Mouse (Mus musculus): ENCODE measurements around the gene Psmd9. TPM values are rescaled to one million over a fixed set of nuclear protein-coding genes. Genes with fewer than 3 reads are reported as not detected.

The Psmd9 gene
- 12.8 and 16.4 TPM in 2 replicates for total RNA-seq (2023)

GRCm38 (mm10) chr5:123169284-123169683 is at the start of gene Psmd9:
Gene Psmd9 (plus strand): TSS chr5:123169413.

DNA sequence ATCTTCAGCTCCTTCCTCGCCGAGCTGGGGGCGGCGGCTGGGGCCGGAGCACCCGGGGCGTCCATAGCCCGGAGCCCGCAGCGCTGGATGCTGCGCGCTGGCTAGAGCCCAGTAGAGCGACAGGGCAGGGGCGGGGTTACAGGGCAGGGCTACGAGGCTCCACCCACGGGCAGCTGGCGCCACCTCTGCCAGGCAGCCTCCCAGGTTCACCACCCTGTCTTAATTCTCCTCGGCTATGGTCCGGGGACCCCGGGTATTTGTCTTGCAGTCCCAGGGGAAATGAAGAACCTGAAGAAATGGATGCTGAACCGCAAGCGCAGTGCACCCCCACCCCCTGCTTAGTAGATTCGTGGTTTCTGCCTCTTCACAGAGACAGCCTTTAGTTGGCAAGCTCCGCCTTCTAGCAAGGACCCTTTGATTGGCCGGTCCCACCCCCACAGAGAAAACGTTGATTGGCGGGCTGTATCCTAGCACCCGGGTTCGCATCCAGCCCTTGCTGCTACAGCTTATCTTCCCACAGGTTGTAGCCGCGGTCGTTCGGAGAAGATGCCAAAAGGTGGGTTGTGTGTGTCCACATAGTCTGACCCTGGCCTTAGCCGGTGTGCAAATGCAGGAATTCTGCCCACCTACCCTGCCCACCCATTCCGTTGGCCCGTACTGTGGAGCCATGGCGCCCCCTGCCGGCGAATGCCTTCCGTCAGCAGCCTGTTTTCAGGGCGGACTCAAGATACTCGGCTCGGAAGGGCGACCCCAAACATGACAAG is 36.7 kb upstream of the Psmd9 start, which contains the start of gene Rhof:
Gene Rhof, minus strand, starts transcription at position 385 of the 764 bp plus-strand sequence.

DNA sequence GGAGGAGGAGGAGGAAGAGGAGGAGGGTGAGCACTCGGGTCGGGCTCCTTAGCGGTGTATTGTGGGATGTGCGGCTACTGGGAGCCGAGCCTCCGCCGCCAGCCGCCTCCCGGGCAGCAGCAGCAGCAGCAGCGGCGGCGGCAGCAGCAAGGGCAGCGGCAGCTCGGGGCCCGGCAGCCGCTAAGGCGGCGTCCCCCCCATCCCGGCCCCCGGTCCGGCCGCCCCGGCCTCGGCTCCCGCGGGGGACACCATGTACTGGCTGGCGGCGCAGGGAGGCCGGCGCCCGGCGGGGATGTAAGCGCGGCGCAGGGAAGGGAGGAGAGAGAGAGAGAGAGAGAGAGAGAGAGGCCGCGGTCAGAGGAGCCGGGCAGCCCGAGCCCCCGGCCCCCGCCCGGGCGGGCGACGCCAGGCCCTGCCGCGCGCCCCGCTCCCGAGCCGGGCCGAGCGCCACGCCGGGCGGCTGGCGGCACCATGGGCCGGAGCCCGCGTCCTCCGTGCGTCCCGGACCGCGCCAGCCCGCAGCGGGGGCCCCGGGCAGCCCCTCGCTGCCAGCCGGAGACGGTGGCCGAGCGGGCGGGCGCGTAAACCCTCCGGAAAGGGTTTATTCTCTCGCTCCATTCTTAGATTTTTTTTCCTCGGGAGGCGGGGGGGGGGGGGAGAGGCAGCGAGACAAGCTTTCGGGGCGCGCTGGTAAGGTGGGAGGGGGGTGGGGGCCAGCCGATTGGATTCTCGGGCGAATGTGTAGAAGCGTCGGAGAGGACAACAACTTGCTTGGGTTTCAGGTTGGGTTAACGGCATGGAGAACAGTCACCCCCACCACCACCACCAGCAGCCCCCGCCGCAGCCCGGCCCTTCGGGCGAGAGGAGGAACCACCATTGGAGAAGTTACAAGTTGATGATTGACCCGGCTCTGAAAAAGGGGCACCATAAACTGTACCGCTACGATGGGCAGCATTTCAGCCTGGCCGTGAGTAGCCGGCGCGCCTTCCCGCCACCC is 26.8 kb upstream of the Psmd9 start, which contains the start of gene Setd1b:
Gene Setd1b, plus strand, starts transcription at position 33 of the 997 bp plus-strand sequence.

GRCm38 (mm10) chr5:123182651-123183050 is 13.4 kb downstream of the Psmd9 start, which contains the start of gene Hpd:
Gene Hpd (minus strand): TSS chr5:123182727.

DNA sequence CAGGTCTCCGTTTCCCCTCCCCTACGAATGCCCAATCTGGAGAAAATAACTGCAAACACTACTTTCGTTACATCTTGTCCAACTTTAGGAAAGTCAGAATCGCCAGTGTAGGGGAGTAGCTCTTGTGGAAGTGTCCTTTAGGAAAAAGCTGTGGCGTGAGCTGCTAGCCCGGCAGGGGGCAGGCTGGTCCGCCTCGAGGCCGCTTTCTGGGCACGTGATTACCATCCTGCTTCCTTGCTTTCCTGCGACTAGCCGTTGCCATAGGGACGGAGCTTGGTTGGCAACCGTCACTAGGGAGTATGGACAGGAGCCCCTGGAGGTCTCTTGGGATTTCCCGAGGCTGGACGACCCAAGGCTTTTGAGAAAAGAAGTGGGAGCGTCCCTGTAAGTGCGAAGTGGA is 82.6 kb downstream of the Psmd9 start, which contains the start of gene Wdr66:
Gene Wdr66, plus strand, starts transcription at position 269 of the 400 bp plus-strand sequence.

Other genes starting within 250 kb of the Psmd9 start
- gene Kdm2b, start 179.6 kb upstream of the Psmd9 start, total RNA-seq (2023), result 14.1 and 25.2 TPM in 2 replicates
- 65.7 and 80.8 TPM in 2 replicates for gene Orai1, start 154.3 kb upstream of the Psmd9 start, total RNA-seq (2023)
- not detected in 2 replicates for gene Morn3, start 122.4 kb upstream of the Psmd9 start, total RNA-seq (2023)
- 2.3 and 2.6 TPM in 2 replicates for gene Tmem120b, start 101.0 kb upstream of the Psmd9 start, total RNA-seq (2023)
- gene Rhof, start 36.7 kb upstream of the Psmd9 start, total RNA-seq (2023), result 15.2 and 17.6 TPM in 2 replicates
- gene Setd1b, start 27.2 kb upstream of the Psmd9 start, total RNA-seq (2023), result 65.5 and 78.3 TPM in 2 replicates
- not detected in 2 replicates for gene Hpd, start 13.3 kb downstream of the Psmd9 start, total RNA-seq (2023)
- 0.20 and 0.22 TPM in 2 replicates for gene Wdr66, start 82.7 kb downstream of the Psmd9 start, total RNA-seq (2023)
- gene Bcl7a, start 174.4 kb downstream of the Psmd9 start, total RNA-seq (2023), result 3.8 and 6.1 TPM in 2 replicates
- gene Mlxip, start 225.4 kb downstream of the Psmd9 start, total RNA-seq (2023), result 40.6 and 61.0 TPM in 2 replicates